Mouse (Mus musculus): ENCODE results near the gene Pgghg. TPM values are rescaled to one million over a fixed set of nuclear protein-coding genes. Genes with fewer than 3 reads are reported as not detected.

The Pgghg gene
- 8.8 and 10.4 TPM in 2 replicates for polyA plus RNA-seq (2015; fragmentation: Nextera tagmentation; extraction: Ambion mirVana)

DNA sequence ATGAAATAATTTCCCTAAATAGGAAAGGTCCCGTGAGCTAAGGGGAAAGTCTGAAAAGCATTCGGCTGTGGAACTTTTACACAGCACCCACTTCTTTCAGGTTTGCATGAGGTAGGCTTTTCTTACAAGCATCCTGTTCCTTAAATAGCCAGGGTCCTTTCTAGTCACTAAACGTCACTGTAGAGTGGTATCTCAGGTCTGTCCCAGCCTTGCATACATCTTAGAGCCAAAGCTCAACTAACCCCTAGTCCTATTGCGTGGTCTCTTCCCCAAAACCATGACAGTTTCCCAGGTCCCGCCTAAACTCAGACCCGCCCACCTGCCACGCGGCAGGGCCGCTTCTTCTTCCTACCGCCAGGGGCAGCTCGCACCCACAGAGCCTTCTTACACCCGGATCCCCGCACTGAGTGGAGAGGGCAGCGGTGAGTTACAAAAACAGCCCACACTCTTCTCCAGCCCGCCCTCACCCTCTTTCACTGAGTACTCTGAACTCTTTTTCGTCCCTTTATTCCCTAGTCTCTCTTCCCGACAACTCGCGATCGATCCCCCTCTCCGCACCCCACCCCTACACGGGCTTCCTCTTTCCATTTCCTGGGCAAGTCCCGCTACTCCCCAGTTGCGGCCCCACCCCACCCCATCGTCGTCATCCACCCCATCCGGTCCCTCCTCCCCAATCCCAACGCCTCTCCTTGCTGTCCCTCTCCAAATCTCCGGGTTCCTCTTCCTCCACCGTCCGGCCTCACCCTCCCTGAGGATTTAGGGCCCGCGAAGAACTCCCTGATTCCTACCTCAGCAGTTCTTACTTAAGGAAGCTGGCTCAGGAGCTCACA lies at the start of gene Pgghg:
Pgghg (plus strand) TSS at position 170 of the 830 bp plus-strand sequence.
- WGBS = 4% methylated on average over 33 of the region's 33 CpGs

GRCm38 (mm10) chr7:140894031-140894430 lies 47.2 kb upstream of the Pgghg start:
- peaks cover 80% of the 10 kb centered on the region for H3K36me3 ChIP-seq
- H3K4me1 ChIP-seq (replicated peaks) = no peaks in the 10 kb centered on the region
- no peak overlapping the region for H3K4me2 ChIP-seq
- no peak overlapping the region for H3K4me3 ChIP-seq
- no peak overlapping the region for H3K27ac ChIP-seq
- no peaks in the 10 kb centered on the region for H3K9me3 ChIP-seq
- ATAC-seq (ENCODE audit: low FRiP score) = no peak
- H3K27me3 ChIP-seq = no peaks in the 10 kb centered on the region
- WGBS = 93% methylated on average over 7 of the region's 7 CpGs
- no peak overlapping the region for H3K9ac ChIP-seq

More for the DNA sequence above, at the start of gene Pgghg:
- Histone ChIP-seq H3K36me3 (no peaks in the 10 kb centered on the region), H3K27me3 (0 out of 2 replicates have a peak, but pooled peaks cover 2% of the 10 kb centered on the region), H3K4me1 (replicated peaks) (peaks cover 19% of the 10 kb centered on the region), H3K4me3 (peak within 1 kb of the TSS; percentile 44), H3K9ac (peak within 1 kb of the TSS; percentile 66), H3K27ac (no peak within 1 kb of the TSS), H3K9me3 (no peaks in the 10 kb centered on the region), H3K4me2 (peak within 1 kb of the TSS; percentile 59)
- peak; percentile 80 for ATAC-seq (ENCODE audit: low FRiP score)

DNA sequence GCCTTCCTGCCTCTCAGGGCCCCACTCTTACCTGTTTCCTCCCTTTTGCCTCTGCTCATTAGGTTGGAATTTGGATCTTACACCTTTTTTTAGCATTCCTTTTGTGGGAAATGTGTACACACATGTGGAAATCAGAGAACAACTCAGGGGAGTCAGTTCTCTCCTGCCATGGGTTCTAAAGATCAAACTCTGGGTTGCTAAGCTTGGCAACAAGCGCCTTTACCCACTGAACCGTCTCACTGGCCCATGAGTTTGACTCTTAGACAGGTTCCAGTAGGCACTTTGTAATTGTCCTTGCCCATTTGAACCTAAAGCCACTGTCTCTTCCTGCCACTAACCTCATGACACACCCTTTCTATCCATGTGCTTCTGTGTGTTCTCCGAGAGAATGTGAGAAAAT lies 46.6 kb upstream of the Pgghg start:
- peaks cover 80% of the 10 kb centered on the region for H3K36me3 ChIP-seq
- H3K27ac ChIP-seq = no peak overlapping the region
- no peak overlapping the region for H3K4me2 ChIP-seq
- H3K9me3 ChIP-seq = no peaks in the 10 kb centered on the region
- no peak overlapping the region for H3K4me3 ChIP-seq
- H3K9ac ChIP-seq = no peak overlapping the region
- no peaks in the 10 kb centered on the region for H3K27me3 ChIP-seq
- 94% methylated on average over 3 of the region's 3 CpGs for WGBS
- H3K4me1 ChIP-seq (replicated peaks) = no peaks in the 10 kb centered on the region
- ATAC-seq (ENCODE audit: low FRiP score) = no peak

GRCm38 (mm10) chr7:140897863-140898262 lies 43.3 kb upstream of the Pgghg start:
- peaks cover 75% of the 10 kb centered on the region for H3K36me3 ChIP-seq
- ATAC-seq (ENCODE audit: low FRiP score) = no peak
- H3K27me3 ChIP-seq = no peaks in the 10 kb centered on the region
- 90% methylated on average over 7 of the region's 7 CpGs for WGBS
- H3K9ac ChIP-seq = no peak overlapping the region
- H3K4me3 ChIP-seq = no peak overlapping the region
- H3K4me1 ChIP-seq (replicated peaks) = peaks cover 1% of the 10 kb centered on the region
- H3K4me2 ChIP-seq = no peak overlapping the region
- H3K27ac ChIP-seq = no peak overlapping the region
- H3K9me3 ChIP-seq = no peaks in the 10 kb centered on the region

DNA sequence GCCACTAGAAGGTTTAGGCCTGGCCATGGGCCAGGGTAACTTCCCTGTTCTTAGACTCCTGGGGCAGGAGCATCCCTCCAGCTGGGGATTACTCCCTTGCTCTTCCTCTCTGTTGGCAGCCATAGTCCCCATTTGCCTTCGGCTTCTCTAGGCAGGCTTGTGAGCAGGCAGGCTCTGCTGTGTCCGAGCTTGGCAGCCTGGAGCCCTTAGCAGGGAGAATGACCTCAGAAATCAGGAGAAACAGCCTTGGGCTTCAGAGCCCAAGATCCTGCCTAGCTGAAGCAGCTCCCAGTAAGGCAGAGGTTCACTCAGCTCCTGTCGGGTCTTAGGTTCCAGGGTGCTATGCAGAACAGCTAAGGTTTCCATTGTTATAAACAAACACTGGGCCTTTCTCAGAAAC lies 42.1 kb upstream of the Pgghg start:
- 75% methylated on average over 3 of the region's 3 CpGs for WGBS
- no peak overlapping the region for H3K4me2 ChIP-seq

DNA sequence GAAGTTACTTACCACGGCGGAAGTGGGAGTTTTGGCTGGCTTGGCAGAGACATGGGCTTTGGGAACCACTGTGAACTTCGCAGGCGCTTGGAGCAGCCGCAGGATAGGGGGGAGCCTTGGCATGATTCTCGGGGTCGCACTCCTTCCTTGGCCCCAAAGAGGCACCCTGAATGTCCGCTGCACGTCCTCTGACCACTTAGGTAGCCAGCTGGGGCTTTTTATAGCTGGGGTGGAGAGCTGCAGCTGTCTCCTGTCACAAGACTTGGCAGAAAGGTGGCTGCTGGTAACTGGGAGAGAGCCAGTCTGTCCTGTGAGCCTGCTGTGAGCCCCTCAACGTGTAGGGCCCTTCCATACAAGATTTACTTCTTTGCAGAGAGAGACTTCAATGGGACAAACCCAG lies 41.0 kb upstream of the Pgghg start, which contains the start of gene Cox8b:
Cox8b (minus strand) TSS at position 227 of the 400 bp plus-strand sequence.
- no peaks in the 10 kb centered on the region for H3K27me3 ChIP-seq

More for the DNA sequence above, 42.1 kb upstream of the Pgghg start:
- H3K9me3 ChIP-seq = no peaks in the 10 kb centered on the region
- no peak for ATAC-seq (ENCODE audit: low FRiP score)
- H3K4me3 ChIP-seq = no peak overlapping the region
- peaks cover 8% of the 10 kb centered on the region for H3K4me1 ChIP-seq (replicated peaks)
- H3K36me3 ChIP-seq = peaks cover 66% of the 10 kb centered on the region
- no peaks in the 10 kb centered on the region for H3K27me3 ChIP-seq
- H3K27ac ChIP-seq = no peak overlapping the region
- H3K9ac ChIP-seq = no peak overlapping the region

GRCm38 (mm10) chr7:140902036-140902875 lies 38.9 kb upstream of the Pgghg start:
- no peak for ATAC-seq (ENCODE audit: low FRiP score)

More for the DNA sequence above, 41.0 kb upstream of the Pgghg start, which contains the start of gene Cox8b:
- no peak for ATAC-seq (ENCODE audit: low FRiP score)
- 80% methylated on average over 10 of the region's 10 CpGs for WGBS
- H3K9me3 ChIP-seq = no peaks in the 10 kb centered on the region
- H3K9ac ChIP-seq = no peak within 1 kb of the TSS
- peaks cover 8% of the 10 kb centered on the region for H3K4me1 ChIP-seq (replicated peaks)
- H3K27ac ChIP-seq = no peak within 1 kb of the TSS
- H3K36me3 ChIP-seq = peaks cover 55% of the 10 kb centered on the region
- H3K4me2 ChIP-seq = no peak within 1 kb of the TSS
- no peak within 1 kb of the TSS for H3K4me3 ChIP-seq

DNA sequence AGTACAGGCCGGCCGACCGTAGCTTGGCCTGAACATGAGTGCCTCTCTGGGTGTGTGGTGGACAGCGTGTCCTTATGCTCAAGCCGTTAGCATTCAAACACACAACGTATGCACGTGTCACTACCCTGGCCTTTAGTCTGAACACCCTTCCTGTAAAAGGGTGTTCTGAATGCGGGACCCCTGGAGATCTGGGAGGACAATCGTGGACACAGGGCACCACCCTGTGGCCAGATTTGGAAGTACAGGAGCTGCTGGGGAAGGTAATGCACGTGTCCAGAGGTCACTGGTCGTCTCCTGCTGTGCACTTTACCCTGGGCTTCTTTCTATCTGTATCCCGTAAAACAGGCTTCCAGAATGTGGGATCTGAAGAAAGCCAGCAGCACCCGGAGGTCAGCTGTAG lies 38.0 kb upstream of the Pgghg start:
- Histone ChIP-seq H3K9ac (peak overlapping the region; percentile 35; the same call in 1 of the 2 replicates), H3K27ac (no peak overlapping the region)

More at GRCm38 (mm10) chr7:140902036-140902875, 38.9 kb upstream of the Pgghg start:
- H3K27me3 ChIP-seq = no peaks in the 10 kb centered on the region
- no peaks in the 10 kb centered on the region for H3K9me3 ChIP-seq
- H3K36me3 ChIP-seq = peaks cover 37% of the 10 kb centered on the region
- 81% methylated on average over 15 of the region's 15 CpGs for WGBS
- no peak overlapping the region for H3K4me3 ChIP-seq
- no peak overlapping the region for H3K27ac ChIP-seq
- 0 out of 2 replicates have a peak overlapping the region, but pooled peaks have one; percentile 6 for H3K9ac ChIP-seq
- H3K4me1 ChIP-seq (replicated peaks) = peaks cover 8% of the 10 kb centered on the region
- H3K4me2 ChIP-seq = no peak overlapping the region

DNA sequence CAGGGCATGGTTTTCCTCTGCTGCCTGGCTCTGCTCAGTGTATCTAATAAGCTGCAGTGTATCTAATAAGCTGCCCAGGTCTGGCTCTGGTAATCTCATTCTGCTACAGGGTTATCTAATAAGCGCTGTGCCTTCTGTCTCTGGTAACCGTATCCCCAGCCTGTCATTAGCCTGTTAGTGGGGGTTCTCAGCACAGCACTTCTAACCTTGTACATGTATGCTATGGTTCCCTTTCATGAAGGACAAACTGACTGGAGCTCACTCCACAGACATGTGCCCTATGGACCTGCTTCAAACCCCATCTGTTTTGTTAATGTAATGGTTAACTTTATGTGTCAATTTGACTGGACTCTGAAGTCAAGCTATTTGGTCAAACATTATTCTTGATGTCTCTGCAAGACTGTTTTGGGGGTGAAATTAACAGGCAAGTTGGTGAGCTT lies 35.5 kb upstream of the Pgghg start:
- Histone ChIP-seq H3K27ac (no peak overlapping the region), H3K36me3 (peaks cover 6% of the 10 kb centered on the region; the same call in 1 of the 2 replicates), H3K4me1 (replicated peaks) (peaks cover 12% of the 10 kb centered on the region), H3K27me3 (no peaks in the 10 kb centered on the region), H3K4me3 (no peak overlapping the region), H3K9me3 (no peaks in the 10 kb centered on the region), H3K4me2 (no peak overlapping the region), H3K9ac (no peak overlapping the region)
- ATAC-seq (ENCODE audit: low FRiP score) = no peak
- 88% methylated on average over 2 of the region's 2 CpGs for WGBS

More for the DNA sequence above, 38.0 kb upstream of the Pgghg start:
- H3K27me3 ChIP-seq = no peaks in the 10 kb centered on the region
- H3K9me3 ChIP-seq = no peaks in the 10 kb centered on the region
- H3K4me3 ChIP-seq = no peak overlapping the region
- WGBS = 26% methylated on average over 13 of the region's 13 CpGs
- ATAC-seq (ENCODE audit: low FRiP score) = peak; percentile 54
- peaks cover 27% of the 10 kb centered on the region for H3K36me3 ChIP-seq
- peaks cover 8% of the 10 kb centered on the region for H3K4me1 ChIP-seq (replicated peaks)
- no peak overlapping the region for H3K4me2 ChIP-seq

GRCm38 (mm10) chr7:140907131-140907530 lies 34.1 kb upstream of the Pgghg start:
- no peaks in the 10 kb centered on the region for H3K9me3 ChIP-seq
- 83% methylated on average over 13 of the region's 13 CpGs for WGBS
- H3K9ac ChIP-seq = no peak overlapping the region
- H3K4me1 ChIP-seq (replicated peaks) = peaks cover 12% of the 10 kb centered on the region
- no peaks in the 10 kb centered on the region for H3K27me3 ChIP-seq
- no peak overlapping the region for H3K4me2 ChIP-seq
- no peak overlapping the region for H3K27ac ChIP-seq
- no peak overlapping the region for H3K4me3 ChIP-seq
- no peaks in the 10 kb centered on the region for H3K36me3 ChIP-seq
- ATAC-seq (ENCODE audit: low FRiP score) = no peak

- no peak for ATAC-seq (ENCODE audit: low FRiP score)
- Histone ChIP-seq H3K9ac (no peak overlapping the region), H3K9me3 (no peaks in the 10 kb centered on the region), H3K36me3 (no peaks in the 10 kb centered on the region), H3K4me1 (replicated peaks) (peaks cover 12% of the 10 kb centered on the region), H3K27me3 (no peaks in the 10 kb centered on the region), H3K27ac (no peak overlapping the region), H3K4me3 (no peak overlapping the region), H3K4me2 (no peak overlapping the region)
- WGBS = 86% methylated on average over 7 of the region's 7 CpGs
These were observed 33.5 kb upstream of the Pgghg start for GRCm38 (mm10) chr7:140907697-140908096.

GRCm38 (mm10) chr7:140908181-140908580 lies 33.0 kb upstream of the Pgghg start:
- no peak overlapping the region for H3K4me3 ChIP-seq
- no peaks in the 10 kb centered on the region for H3K27me3 ChIP-seq
- H3K9ac ChIP-seq = 0 out of 2 replicates have a peak overlapping the region, but pooled peaks have one; percentile 10
- H3K27ac ChIP-seq = no peak overlapping the region
- H3K4me1 ChIP-seq (replicated peaks) = peaks cover 7% of the 10 kb centered on the region
- WGBS = 58% methylated on average over 7 of the region's 7 CpGs
- H3K9me3 ChIP-seq = no peaks in the 10 kb centered on the region
- peak overlapping the region; percentile 58 for H3K4me2 ChIP-seq
- H3K36me3 ChIP-seq = no peaks in the 10 kb centered on the region
- ATAC-seq (ENCODE audit: low FRiP score) = no peak
